Mouse (Mus musculus): ENCODE measurements around the gene Gfy.
"Not testable (repeated sequence)": the region's sequence is repeated elsewhere in the genome, so short reads cannot be mapped to it uniquely, and the experiment has no call there.

The Gfy gene

DNA sequence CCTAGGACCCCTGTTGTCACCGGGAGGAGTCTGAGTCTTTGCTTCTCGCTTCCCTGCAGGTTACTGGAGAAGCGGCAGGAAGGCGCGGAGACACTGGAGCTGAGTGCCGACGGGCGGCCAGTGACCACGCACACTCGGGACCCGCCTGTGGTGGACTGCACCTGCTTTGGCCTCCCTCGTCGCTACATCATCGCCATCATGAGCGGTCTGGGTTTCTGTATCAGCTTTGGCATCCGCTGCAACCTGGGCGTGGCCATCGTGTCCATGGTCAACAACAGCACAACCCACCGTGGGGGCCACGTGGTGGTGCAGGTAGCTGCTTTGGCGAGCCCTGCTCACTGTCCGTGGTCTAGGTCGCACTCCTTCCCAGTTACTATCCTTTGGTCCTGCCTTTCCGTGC is 10.7 kb downstream of the Gfy start:
- DNase-seq (ENCODE audit: extremely low spot score) = no peak

DNA sequence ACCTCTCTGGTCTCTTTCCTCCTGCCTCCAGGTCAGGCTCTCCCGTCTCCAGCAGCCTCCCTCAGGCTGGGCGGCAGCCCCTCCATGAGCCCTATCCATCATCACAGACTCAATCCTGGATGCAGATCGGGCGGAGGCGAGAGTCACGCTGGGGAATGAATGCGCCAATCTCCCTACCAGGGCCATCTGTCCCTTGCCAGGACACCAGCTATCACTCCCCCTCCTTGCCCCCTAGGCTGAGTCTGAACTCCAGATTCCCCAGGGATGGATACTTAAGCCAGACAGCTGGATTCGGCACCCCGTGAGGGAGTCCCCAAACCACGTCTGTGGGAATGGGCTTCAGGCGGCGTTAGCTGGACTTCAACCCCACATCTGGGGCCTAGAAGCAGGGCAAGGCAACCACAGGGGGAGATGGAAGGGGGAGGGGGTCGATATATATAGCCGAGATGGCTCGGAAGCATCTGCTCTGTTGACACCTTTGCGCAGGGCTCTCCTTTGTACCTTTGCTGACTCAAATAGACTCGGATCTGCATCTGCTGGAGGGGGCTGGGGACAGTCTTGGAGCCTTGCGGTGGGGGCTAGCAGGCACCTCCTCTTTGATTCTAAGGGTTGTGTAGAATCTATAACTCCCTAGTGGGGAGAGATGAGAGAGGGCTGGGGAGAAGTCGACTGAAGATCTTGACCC is 11.5 kb downstream of the Gfy start:
- DNase-seq (ENCODE audit: extremely low spot score) = no peak

DNA sequence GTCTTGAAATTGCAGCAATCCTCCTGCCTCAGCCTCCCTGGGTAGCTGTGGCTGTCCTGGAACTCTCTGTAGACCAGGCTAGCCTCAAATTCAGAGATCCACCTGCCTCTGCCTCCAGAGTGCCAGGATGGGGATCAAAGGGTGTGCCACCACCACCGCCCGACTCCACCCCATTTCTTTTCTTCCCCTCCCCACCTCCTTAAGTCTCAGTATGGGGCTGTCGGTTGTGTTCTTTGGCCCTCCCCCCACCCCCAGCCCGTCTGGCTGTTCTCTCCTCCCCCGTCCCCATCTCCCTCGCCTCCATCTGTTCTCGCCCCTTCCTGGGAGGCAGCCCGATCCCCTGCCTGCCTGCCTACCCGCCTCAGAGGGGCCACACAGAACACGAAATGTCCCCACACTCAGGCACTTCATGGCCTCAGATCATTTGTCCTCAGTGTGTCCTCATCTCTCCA is 12.4 kb downstream of the Gfy start:
- DNase-seq (ENCODE audit: extremely low spot score) = no peak

DNA sequence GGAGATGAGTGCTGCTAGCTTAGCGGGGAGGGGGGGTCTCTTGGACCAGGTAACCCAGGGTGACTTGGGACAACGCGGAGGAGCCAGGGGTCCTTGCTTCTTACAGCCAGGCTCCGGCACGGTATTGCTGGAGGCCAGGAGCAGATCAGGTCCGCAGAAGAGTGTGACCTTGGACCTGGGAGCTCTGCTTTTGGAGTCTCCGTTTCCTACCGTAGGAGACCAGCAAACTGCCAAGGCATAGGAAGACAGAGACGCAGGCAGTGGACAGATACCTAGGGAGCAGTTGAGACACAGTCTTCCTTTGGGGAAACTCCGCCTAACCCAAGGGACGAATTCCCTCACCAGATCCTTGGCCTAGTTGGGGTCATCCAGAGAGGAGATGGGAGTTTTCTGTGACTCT is 13.7 kb downstream of the Gfy start:
- DNase-seq (ENCODE audit: extremely low spot score) = no peak

DNA sequence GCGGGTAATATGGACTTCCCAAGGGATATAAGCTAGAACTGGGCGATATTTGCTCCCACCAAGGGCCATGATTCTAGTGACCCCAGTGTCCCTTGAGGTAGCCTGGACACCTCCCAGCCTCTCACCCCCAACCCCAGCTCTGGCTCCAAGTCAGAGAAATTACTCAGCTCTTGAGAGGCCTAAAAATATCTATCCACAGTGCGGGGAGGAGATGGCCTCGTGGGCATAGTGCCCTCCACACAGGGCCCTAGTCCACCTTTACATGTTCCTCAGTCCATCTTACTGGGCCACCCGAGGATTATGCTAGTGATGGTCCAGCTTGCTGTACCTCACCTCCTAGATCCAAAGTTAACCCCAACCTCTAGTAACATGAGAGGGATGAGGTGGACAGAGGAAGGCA is 14.5 kb downstream of the Gfy start:
- DNase-seq (ENCODE audit: extremely low spot score) = no peak

DNA sequence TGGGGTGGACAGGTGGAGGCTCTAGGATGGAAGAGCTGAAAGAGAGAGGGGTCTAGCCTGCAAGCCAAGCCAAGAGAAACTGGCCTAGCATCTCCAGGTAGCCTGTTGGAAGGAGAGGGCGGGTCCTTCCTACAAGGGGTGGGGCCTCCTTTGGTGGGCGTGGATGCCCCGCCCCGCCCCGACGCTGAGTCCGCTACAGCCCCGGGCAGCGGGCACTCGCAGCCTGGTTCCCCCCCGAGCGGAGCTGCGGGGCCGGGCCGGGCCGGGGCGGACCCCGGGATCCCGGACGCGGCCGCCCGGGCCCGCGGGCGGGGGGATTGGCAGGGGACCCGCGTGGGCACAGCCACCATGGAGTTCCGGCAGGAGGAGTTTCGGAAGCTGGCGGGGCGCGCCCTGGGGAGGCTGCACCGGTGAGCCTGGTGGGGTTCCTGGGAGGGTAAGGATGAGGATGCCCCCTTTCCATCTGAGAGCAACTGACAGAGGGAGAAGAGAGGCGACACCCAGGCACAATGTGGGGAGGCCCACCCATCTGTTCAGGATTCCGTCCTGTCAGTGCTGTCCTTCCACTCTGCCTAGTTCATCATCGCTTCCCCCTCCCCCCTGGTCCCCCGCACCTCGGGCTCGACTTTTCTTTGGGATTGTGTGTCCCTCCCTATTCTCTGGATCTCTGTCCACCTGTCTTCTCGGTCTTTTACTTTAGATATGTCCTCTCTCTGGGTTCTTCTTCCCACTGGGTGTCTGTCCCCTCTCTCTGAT is 15.5 kb downstream of the Gfy start, which contains the start of gene Slc17a7:
Gene Slc17a7 (plus strand): TSS at position 215 of the 756 bp plus-strand sequence.
- no peak for DNase-seq (ENCODE audit: extremely low spot score)

DNA sequence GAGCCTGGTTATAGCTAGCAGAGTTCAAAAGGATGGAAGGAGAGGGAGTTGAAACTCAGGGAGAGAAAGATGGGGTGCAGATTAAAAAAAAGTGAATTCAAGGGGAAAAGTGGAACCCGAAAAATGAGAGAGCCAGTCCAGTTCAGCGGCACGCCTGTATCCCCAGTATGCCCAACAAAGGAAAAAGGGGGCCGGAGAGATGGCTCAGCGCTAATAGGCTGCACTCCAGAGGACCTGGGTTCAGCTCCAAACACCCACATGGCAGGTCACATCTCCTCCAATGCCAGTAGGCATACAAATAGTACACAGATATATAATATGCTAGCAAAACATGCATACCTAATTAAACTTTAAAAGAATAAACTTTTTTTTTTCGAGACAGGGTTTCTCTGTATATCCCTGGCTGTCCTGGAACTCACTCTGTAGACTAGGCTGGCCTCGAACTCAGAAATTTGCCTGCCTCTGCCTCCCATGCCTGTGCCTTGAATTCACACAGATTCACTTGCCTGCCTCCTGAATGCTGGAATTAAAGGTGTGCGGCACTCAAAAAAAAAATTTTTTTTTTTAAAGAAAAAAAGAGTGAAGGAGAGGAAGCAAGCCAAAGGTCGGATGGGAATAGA is 16.3 kb downstream of the Gfy start:
- no peak for DNase-seq (ENCODE audit: extremely low spot score)

DNA sequence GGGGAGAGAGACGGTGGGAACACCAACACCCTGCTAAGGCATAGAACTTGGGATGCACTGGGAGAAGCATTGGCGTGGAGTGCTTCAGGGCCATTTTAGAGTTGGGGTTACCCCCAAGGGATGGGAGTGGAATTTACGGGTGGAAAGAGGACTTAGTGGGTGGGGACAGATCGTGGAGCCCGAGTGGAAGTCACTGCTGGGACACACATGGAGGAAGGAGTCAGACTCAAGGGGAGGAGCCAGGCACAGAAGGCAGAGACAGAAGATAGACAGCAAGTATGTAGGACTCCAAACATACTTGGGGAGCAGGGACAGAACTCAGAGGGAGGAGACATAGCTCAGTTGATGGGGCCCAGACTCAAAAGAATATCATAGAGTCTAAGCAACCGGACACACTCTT is 16.8 kb downstream of the Gfy start:
- no peak for DNase-seq (ENCODE audit: extremely low spot score)

DNA sequence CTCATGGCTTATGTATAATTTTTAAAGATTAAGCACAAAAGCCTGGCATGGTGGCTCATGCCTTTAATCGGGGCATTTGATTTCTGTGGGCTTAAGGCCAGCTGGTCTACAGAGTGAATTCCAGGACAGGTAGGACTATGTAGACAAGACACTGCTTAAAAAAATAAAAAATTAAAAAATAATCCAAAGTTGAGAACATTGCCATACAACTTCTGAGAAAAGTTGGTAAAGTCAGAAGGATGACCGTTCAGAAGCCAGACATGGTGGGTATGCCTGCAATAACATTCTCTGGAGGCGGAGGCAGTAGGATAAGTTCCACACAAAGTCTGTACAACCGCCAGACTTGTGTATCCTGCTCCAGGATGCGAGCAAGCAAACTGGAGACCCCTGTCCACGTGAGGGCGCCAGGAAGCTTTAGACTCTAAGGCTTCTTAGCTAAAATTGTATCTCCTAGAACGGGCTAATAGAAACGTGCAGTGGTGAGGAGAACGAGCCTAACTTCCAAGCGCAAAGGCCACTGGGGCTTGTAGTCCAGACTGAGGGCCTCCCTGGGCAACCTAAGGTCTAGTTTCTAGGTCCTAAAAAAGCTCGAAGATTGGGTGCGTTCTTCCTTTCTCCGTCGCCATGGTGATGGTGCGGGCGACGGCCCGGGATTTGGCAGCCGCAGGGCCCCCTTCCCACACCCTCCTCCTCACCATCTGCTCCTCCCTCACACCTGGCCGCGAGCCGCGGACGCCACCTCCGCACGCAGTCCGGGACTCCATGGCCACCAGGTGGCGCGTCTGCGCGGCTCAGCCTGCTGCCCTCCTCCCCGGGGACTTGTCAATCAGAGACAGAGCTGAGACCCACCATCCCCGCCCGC is 17.5 kb downstream of the Gfy start:
- DNase-seq (ENCODE audit: extremely low spot score) = peak; percentile 91

DNA sequence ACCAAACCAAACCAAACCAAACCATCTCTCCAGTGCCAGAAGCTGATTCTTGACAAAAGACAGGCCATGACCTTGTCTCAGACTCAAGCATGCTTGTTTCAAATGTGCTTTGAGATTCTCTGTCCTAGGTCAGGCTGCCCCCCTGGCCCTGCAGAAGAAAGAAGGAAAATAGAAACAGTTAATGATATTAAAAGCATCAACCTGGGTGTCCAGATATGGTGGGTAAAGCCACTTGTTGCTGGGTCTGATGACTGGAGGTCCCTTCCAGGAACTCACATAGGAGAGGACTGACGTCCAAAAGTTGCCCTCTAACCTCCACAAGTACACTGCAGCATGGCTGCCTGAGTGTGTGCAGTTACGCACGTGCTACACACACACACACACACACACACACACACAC is 18.5 kb downstream of the Gfy start:
- DNase-seq (ENCODE audit: extremely low spot score) = no peak

DNA sequence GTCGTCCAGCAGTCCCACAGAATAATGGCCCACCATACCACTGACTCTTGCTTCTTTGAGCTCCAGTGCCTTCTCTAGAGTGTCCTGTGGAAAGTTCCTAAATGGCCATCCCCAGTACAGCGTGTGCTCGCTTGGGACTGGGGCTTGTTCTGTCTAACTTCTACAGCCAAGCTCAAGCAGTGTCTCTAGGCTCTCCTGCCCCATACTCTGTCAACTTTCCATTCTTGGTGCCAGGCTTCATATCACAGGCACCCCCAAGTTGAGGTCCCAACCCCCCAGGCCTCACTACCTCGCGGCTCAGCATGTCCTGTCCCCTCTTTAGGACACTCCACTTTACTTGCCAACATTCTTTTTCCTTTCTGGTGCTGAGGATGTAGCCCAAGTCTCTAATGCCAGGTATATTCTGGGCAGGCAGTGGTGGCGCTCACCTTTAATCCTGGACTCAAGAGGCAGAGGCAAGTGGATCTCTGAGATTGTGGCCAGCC is 19.0 kb downstream of the Gfy start:
- DNase-seq (ENCODE audit: extremely low spot score) = no peak

DNA sequence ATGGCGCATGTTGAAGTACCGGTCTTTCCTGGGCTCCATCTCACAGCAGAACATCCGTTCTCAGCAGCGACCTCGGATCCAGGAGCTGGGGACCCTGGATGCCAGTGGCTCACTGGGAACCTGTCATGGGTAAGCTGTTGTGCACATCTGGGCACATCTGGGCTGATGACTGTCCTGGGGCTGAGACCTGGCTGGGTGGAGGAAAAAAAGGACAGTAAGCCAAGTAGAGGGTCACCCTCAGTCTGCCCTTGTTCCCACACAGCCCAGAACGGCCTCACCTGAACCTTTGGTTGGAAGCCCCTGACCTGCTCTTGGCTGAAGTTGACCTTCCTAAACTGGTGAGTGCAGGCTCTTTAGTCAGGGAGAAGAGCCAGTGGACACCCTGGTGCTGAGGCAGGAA is 20.4 kb downstream of the Gfy start:
- no peak for DNase-seq (ENCODE audit: extremely low spot score)

DNA sequence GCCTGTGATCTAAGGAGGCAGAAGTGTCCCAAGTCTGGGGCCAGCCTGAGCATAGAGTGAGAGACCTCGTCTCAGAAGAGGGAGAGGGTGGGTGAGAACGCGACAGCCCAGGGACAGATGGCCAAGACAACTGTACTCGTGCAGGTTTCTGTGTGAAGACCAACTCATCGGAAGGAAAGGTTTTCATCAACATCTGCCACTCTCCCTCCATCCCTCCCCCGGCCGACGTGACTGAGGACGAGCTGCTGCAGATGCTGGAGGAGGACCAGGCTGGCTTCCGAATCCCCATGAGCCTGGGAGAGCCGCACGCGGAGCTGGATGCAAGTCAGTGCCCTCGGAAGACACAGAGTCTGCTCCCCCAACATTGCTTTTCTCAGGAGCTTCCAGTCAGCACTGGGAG is 21.9 kb downstream of the Gfy start:
- DNase-seq (ENCODE audit: extremely low spot score) = no peak

DNA sequence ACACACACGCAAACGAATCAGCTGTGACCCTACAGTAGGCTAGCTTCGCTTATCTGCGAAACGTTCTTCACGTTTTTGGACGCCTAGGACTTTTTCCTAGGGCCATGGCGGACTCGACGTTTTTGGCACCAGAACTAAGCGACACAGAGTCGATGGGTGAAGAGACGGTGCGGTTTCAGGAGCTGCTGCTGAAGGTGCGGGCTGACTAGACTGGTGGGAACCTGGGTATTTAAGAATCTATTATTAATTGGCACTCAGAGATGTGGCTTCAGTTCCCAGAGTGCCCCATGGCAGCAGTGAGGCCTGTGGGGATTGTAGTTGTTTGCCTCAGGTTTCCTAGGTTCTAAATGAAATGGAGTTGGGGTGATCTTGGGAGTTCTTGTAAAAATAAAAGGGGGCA is 23.2 kb downstream of the Gfy start:
- DNase-seq (ENCODE audit: extremely low spot score) = no peak

DNA sequence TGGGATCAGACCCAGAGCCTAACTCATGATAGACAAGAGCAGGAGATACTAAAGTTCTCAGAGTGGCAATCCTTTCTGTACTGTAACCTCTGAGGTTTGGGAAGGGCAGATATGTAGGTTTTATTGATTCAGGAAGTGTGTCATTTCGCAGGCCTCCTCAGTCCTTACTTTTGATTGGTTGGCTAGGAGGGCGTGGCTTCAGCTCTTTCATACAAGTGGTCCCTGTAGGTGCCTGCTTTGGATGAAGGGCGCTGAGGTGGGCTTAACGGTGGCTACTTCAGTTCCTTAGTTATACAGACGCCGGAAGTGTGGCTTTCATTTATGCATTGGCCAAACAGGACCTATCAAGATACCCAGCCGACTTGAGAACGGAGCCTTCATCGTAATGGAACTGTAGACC is 23.8 kb downstream of the Gfy start:
- no peak for DNase-seq (ENCODE audit: extremely low spot score)

DNA sequence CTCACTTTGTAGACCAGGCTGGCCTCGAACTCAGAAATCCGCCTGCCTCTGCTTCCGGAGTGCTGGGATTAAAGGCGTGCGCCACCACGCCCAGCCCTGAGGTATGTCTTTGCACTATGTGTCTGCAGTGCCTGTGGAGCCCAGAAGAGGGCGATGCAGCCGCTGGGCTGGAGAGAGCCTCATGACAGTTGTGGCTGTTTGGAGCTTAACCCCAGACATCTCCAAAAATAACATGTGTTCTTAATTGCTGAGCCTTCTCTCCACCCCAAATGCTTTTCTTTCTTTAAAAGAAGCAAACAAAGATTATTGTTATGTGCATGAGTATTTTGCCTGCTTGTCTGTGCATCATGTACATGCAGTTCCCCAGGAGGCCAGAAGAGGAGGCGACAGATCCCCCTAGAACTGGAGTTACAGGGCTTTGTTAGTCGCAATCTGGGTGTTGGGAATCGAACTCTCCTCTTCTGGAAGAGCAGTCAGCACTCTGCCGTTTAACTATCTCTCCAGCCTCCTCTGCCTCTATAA is 24.3 kb downstream of the Gfy start:
- no peak for DNase-seq (ENCODE audit: extremely low spot score)

DNA sequence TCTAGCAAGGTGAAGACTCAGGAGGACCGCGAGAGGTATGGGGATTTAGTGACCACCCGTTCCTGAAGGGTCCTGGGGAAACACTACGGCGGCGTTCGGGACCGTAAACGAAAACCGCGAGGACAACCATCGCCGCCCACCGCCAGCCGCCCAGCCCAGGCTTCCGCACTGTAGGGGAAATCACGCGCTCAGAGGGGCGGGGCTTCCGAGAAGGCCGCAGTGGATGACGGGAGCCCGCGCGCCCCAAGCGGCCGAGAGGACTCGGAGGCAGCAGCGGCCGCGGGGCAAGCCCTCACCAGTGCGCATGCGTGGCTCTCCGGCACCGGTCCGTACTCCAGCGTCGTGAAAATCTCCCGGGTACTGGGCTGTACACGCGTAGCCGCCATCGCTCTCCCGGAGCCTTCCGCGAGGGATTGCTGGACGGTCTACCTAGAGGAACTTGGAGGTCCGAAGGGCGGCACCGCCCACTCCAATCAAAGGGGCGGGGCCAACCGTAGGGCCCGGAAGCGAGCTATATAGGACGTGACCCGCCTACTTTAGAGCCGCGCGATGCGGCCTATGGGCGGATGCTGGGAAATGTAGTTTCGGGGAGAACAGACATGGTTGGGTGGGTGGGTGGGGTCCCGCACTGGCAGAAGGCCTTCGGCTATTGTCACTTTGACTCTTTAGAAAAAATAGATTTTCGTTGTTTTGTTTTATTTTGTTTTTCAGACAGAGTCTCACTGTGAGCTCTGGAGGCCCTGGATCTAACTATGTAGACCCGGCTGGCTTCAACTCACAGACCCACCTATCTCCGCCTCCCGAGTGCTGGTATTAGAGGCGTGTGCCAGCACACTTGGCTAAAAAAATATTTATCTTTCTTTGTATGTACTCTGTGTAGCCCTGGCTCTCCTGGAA is 25.0 kb downstream of the Gfy start, which contains the start of the genes Pih1d1 and Aldh16a1:
Gene Pih1d1 (plus strand): TSS at position 208 of the 897 bp plus-strand sequence.
Gene Aldh16a1 (minus strand): TSS at position 489 of the 897 bp plus-strand sequence.
- peak; percentile 97 for DNase-seq (ENCODE audit: extremely low spot score)

DNA sequence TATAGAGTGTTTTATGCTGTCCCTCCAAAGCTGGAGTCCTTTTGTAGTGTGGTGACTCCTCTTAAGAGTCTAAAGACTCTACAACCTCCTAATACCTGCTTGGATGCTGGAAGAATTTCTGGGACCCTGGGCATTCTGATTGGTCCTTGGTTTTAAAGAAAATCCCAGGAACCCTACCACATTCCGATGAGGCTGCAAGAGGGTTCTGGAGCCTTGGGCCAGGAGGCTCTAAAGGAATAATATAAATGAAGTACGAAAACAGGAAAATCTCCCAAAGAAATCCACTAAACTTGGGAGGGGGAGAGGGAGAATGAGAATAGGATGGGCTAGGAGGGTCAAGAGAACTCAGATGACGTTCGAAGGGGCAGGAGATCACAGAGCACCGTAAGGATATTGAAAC is 25.8 kb downstream of the Gfy start:
- DNase-seq (ENCODE audit: extremely low spot score) = no peak

DNA sequence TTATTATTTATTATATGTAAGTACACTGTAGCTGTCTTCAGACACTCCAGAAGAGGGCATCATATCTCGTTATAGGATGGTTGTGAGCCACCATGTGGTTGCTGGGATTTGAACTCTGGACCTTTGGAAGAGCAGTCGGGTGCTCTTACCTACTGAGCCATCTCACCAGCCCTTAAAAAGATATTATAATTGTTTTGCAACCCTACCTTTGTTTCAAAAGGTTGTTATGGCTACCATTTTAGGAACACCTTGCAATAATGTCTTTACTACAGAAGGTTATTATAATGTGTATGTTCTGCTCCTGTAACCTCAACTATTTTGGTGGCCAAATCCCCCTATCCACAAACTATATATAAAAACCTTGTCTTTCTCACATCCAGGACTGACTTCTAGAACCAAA is 26.3 kb downstream of the Gfy start:
- not testable (repeated sequence) for DNase-seq (ENCODE audit: extremely low spot score)

DNA sequence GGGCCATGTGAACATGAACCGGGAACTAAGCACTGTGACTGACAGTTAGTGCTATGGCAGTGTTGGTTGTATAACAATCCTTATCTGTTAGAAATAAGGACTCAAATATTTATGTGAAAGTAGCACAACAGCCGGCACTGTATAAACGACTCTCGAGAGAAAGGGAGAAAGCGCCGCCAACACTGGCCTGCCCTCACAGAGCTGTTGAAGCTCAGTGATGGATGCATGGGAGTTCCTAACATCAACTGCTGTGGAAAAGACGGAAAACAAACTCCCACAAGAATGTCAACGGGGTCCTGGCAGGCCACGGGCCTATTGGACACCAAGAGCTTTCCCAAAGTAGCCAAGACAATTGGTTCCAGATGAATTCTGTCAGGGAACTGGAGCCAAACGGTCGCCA is 28.1 kb downstream of the Gfy start:
- DNase-seq (ENCODE audit: extremely low spot score) = no peak
